Mouse (Mus musculus) testis, adult 2 months (tissue): Measurements from ENCODE around the gene Leprot.

ENCODE experiments used
- CTCF ChIP-seq: fragments of 200-500 bp; IDR thresholded peaks from 2 replicates; pipeline ENCODE4 v1.5.1; 2012; ENCODE audit warnings: low read depth, mild to moderate bottlenecking, inconsistent platforms, low read length, moderate library complexity; ENCODE audit not compliant: control insufficient read depth, insufficient read depth, insufficient replicate concordance
- POLR2A ChIP-seq: fragments of 200-500 bp; IDR thresholded peaks from 2 replicates; pipeline ENCODE4 v1.6.1; 2012; ENCODE audit warnings: low read depth, mild to moderate bottlenecking, inconsistent platforms, low read length, moderate library complexity; ENCODE audit not compliant: control insufficient read depth

- no peak for TF ChIP-seq CTCF
- TF ChIP-seq POLR2A = no peak
Measured at GRCm38 (mm10) chr4:101692892-101693291, 45.4 kb downstream of the Leprot start.
